Comparison of ENCODE assay signal across 28 mouse cellular contexts in genomic region chr9:95761381-95761780, GRCm38 (mm10). TPM values are rescaled to one million over a fixed set of nuclear protein-coding genes. Genes with fewer than 3 reads are reported as not detected.
A peak's percentile ranks its signal among the peaks of the same experiment; 100 is the strongest.
DNase-seq lines count a peak whose midpoint lies in the region; ATAC-seq lines count a peak whose summit lies in the region.
"Had no signal": no experiment of that assay in that cellular context is flagged by ENCODE, and none has a peak within 500 bp of the region (broad histone marks: within the 10 kb centered on the region; RNA-seq: fewer than 3 reads in every experiment).

No protein-coding gene starts in this region.

- no peak overlapping the region for H3K9ac ChIP-seq in kidney, embryonic 14.5 days (ENCODE audit: low read depth, low read length)
- H3K9ac ChIP-seq: forebrain, embryonic 13.5 days; heart, embryonic 13.5 days; hindbrain, embryonic 14.5 days had no signal

- H3K4me3 ChIP-seq in kidney, embryonic 14.5 days (ENCODE audit: low read length), result no peak overlapping the region
- H3K4me3 ChIP-seq: forebrain, embryonic 10.5 days; forebrain, embryonic 13.5 days; heart, adult 2 months; heart, embryonic 10.5 days; heart, embryonic 13.5 days had no signal

- DNase-seq in kidney, adult 11 months, result peak; percentile 51
- no peak for DNase-seq in kidney, postnatal 4 days
- peak; percentile 56 for DNase-seq in kidney, adult 8-10 months
- DNase-seq in kidney, postnatal 25 days, result peak; percentile 40 to 59
- DNase-seq in left cerebral cortex, postnatal 4 days, result no peak
- no peak for DNase-seq in embryo, embryonic 10.5 days (ENCODE audit: low spot score)
- DNase-seq: adrenal gland, postnatal 10 days; B cell, adult 2 months; cerebellum, adult 11 months; cerebellum, adult 8-10 months; cerebellum, postnatal 10 days; cerebellum, postnatal 36 days; gastrocnemius, postnatal 10 days; gastrocnemius, postnatal 36 days; heart, adult 2 months; heart, postnatal 14 days; heart, postnatal 4 days had no signal

- no peaks in the 10 kb centered on the region for H3K27me3 ChIP-seq in kidney, embryonic 14.5 days (ENCODE audit: control insufficient read depth, insufficient read depth, low read length)
- H3K27me3 ChIP-seq: CH12.LX; forebrain, embryonic 13.5 days; heart, embryonic 13.5 days had no signal

- WGBS in kidney, embryonic 14.5 days, result 82% methylated on average over 8 of the region's 8 CpGs

- no peak overlapping the region for H3K4me2 ChIP-seq in kidney, embryonic 14.5 days (replicated peaks; ENCODE audit: low read depth, low read length)
- H3K4me2 ChIP-seq: forebrain, embryonic 13.5 days; heart, embryonic 13.5 days; hindbrain, embryonic 14.5 days had no signal

- H3K4me1 ChIP-seq in kidney, embryonic 14.5 days (ENCODE audit: control insufficient read depth, insufficient read depth, low read length), result no peaks in the 10 kb centered on the region
- H3K4me1 ChIP-seq: forebrain, embryonic 10.5 days; forebrain, embryonic 13.5 days; heart, embryonic 10.5 days; heart, embryonic 13.5 days had no signal

- intact Hi-C loops in left cerebral cortex, postnatal 4 days (cut with DNase I), result no loop called here

- H3K27ac ChIP-seq in kidney, embryonic 14.5 days (ENCODE audit: low read depth, low read length), result no peak overlapping the region
- H3K27ac ChIP-seq: forebrain, embryonic 10.5 days; forebrain, embryonic 13.5 days; heart, adult 2 months; heart, embryonic 10.5 days; heart, embryonic 13.5 days; hindbrain, embryonic 14.5 days had no signal

- H3K36me3 ChIP-seq in kidney, embryonic 14.5 days (ENCODE audit: control insufficient read depth, insufficient read depth, low read length), result no peaks in the 10 kb centered on the region
- H3K36me3 ChIP-seq: forebrain, embryonic 10.5 days; G1E; heart, embryonic 10.5 days; heart, embryonic 13.5 days had no signal

- no peaks in the 10 kb centered on the region for H3K9me3 ChIP-seq in kidney, embryonic 14.5 days (ENCODE audit: control insufficient read depth, low read length)
- H3K9me3 ChIP-seq: forebrain, embryonic 10.5 days; forebrain, embryonic 13.5 days; G1E; heart, embryonic 10.5 days; heart, embryonic 13.5 days had no signal

- no peak for ATAC-seq in kidney, embryonic 14.5 days (ENCODE audit: low FRiP score, low TSS enrichment)
- ATAC-seq: forebrain, embryonic 13.5 days; forebrain, embryonic 16.5 days; Patski had no signal

RNA-seq across cellular contexts. Expression of gene Trpc1, which starts 11.2 kb away (rescaled TPM):
- polyA plus RNA-seq in kidney, embryonic 14.5 days (2014; fragmentation: Nextera tagmentation; extraction: Ambion mirVana), result 3.4 and 4.8 TPM in 2 replicates
- total RNA-seq in left cerebral cortex, postnatal 4 days (2021), result 10 to 100 TPM; 33.7 to 35.9 TPM
- total RNA-seq: CH12.LX; granulocyte monocyte progenitor cell, adult 5-6 weeks had no signal
- polyA plus RNA-seq: G1E had no signal

Comparison
In these comparisons a context has a peak if more than half of its experiments do, and no peak if none do; other contexts are left out.
1. DNase-seq: peak in kidney, adult 11 months (single experiment), kidney, adult 8-10 months (2 of 2) and kidney, postnatal 25 days (2 of 2); none in kidney, postnatal 4 days (0 of 2), left cerebral cortex, postnatal 4 days (single experiment) and embryo, embryonic 10.5 days (single experiment).